Mouse (Mus musculus): ENCODE measurements around the gene Tmbim1. TPM values are rescaled to one million over a fixed set of nuclear protein-coding genes. Genes with fewer than 3 reads are reported as not detected.
"Not testable (repeated sequence)": the region's sequence is repeated elsewhere in the genome, so short reads cannot be mapped to it uniquely, and the experiment has no call there.

The Tmbim1 gene
- polyA plus RNA-seq, 1 experiment from 2014 or later: 29.2 TPM

- H3K4me1 ChIP-seq (ENCODE audit: control insufficient read depth, insufficient read depth, low read length); H3K4me3 ChIP-seq (ENCODE audit: low read depth, low read length); H3K36me3 ChIP-seq (ENCODE audit: control insufficient read depth, insufficient read depth, low read length); H3K27me3 ChIP-seq (ENCODE audit: control insufficient read depth, insufficient read depth, low read length); ATAC-seq (replicated peaks; ENCODE audit: insufficient number of reproducible peaks, low FRiP score, low TSS enrichment); H3K4me2 ChIP-seq; H3K27ac ChIP-seq (ENCODE audit: low read depth, low read length); H3K9me3 ChIP-seq (replicated peaks; ENCODE audit: control insufficient read depth, low read length); H3K9ac ChIP-seq (ENCODE audit: low read depth, low read length): not testable (repeated sequence)
- WGBS (ENCODE audit: insufficient replicate concordance): 89% methylated on average over 4 of the region's 4 CpGs
Observed at GRCm38 (mm10) chr1:74340992-74341391, 35.6 kb upstream of the Tmbim1 start.

- no peak overlapping the region for H3K9ac ChIP-seq (ENCODE audit: low read depth, low read length)
- H3K4me1 ChIP-seq (ENCODE audit: control insufficient read depth, insufficient read depth, low read length): peaks cover 6% of the 10 kb centered on the region
- no peaks in the 10 kb centered on the region for H3K36me3 ChIP-seq (ENCODE audit: control insufficient read depth, insufficient read depth, low read length)
- H3K27me3 ChIP-seq (ENCODE audit: control insufficient read depth, insufficient read depth, low read length): no peaks in the 10 kb centered on the region
- H3K9me3 ChIP-seq (replicated peaks; ENCODE audit: control insufficient read depth, low read length): no peaks in the 10 kb centered on the region
- ATAC-seq (replicated peaks; ENCODE audit: insufficient number of reproducible peaks, low FRiP score, low TSS enrichment): no peak
- 94% methylated on average over 6 of the region's 6 CpGs for WGBS (ENCODE audit: insufficient replicate concordance)
- no peak overlapping the region for H3K27ac ChIP-seq (ENCODE audit: low read depth, low read length)
- H3K4me2 ChIP-seq: no peak overlapping the region
- H3K4me3 ChIP-seq (ENCODE audit: low read depth, low read length): no peak overlapping the region
Observed at GRCm38 (mm10) chr1:74340361-74340764, 34.9 kb upstream of the Tmbim1 start.

GRCm38 (mm10) chr1:74339917-74340316 lies 34.5 kb upstream of the Tmbim1 start:
- no peaks in the 10 kb centered on the region for H3K27me3 ChIP-seq (ENCODE audit: control insufficient read depth, insufficient read depth, low read length)
- ATAC-seq (replicated peaks; ENCODE audit: insufficient number of reproducible peaks, low FRiP score, low TSS enrichment): no peak
- H3K4me2 ChIP-seq: no peak overlapping the region
- H3K4me1 ChIP-seq (ENCODE audit: control insufficient read depth, insufficient read depth, low read length): peaks cover 7% of the 10 kb centered on the region
- no peaks in the 10 kb centered on the region for H3K36me3 ChIP-seq (ENCODE audit: control insufficient read depth, insufficient read depth, low read length)
- H3K9ac ChIP-seq (ENCODE audit: low read depth, low read length): no peak overlapping the region
- no peak overlapping the region for H3K27ac ChIP-seq (ENCODE audit: low read depth, low read length)
- H3K9me3 ChIP-seq (replicated peaks; ENCODE audit: control insufficient read depth, low read length): no peaks in the 10 kb centered on the region
- WGBS (ENCODE audit: insufficient replicate concordance): 75% methylated on average over 9 of the region's 9 CpGs
- no peak overlapping the region for H3K4me3 ChIP-seq (ENCODE audit: low read depth, low read length)

GRCm38 (mm10) chr1:74338626-74339025 lies 33.2 kb upstream of the Tmbim1 start:
- no peaks in the 10 kb centered on the region for H3K36me3 ChIP-seq (ENCODE audit: control insufficient read depth, insufficient read depth, low read length)
- no peaks in the 10 kb centered on the region for H3K27me3 ChIP-seq (ENCODE audit: control insufficient read depth, insufficient read depth, low read length)
- no peak for ATAC-seq (replicated peaks; ENCODE audit: insufficient number of reproducible peaks, low FRiP score, low TSS enrichment)
- WGBS (ENCODE audit: insufficient replicate concordance): 81% methylated on average over 4 of the region's 4 CpGs
- H3K27ac ChIP-seq (ENCODE audit: low read depth, low read length): no peak overlapping the region
- no peak overlapping the region for H3K4me3 ChIP-seq (ENCODE audit: low read depth, low read length)
- no peaks in the 10 kb centered on the region for H3K9me3 ChIP-seq (replicated peaks; ENCODE audit: control insufficient read depth, low read length)
- H3K4me2 ChIP-seq: no peak overlapping the region
- H3K9ac ChIP-seq (ENCODE audit: low read depth, low read length): no peak overlapping the region
- peaks cover 7% of the 10 kb centered on the region for H3K4me1 ChIP-seq (ENCODE audit: control insufficient read depth, insufficient read depth, low read length)

GRCm38 (mm10) chr1:74338013-74338412 lies 32.6 kb upstream of the Tmbim1 start:
- peaks cover 13% of the 10 kb centered on the region for H3K4me1 ChIP-seq (ENCODE audit: control insufficient read depth, insufficient read depth, low read length)
- no peak overlapping the region for H3K9ac ChIP-seq (ENCODE audit: low read depth, low read length)
- WGBS (ENCODE audit: insufficient replicate concordance): 83% methylated on average over 5 of the region's 5 CpGs

GRCm38 (mm10) chr1:74337241-74337771 lies 31.9 kb upstream of the Tmbim1 start:
- Histone ChIP-seq H3K27me3 (ENCODE audit: control insufficient read depth, insufficient read depth, low read length) (no peaks in the 10 kb centered on the region), H3K4me1 (ENCODE audit: control insufficient read depth, insufficient read depth, low read length) (peaks cover 15% of the 10 kb centered on the region), H3K36me3 (ENCODE audit: control insufficient read depth, insufficient read depth, low read length) (no peaks in the 10 kb centered on the region), H3K9ac (ENCODE audit: low read depth, low read length) (no peak overlapping the region), H3K9me3 (replicated peaks; ENCODE audit: control insufficient read depth, low read length) (no peaks in the 10 kb centered on the region), H3K4me3 (ENCODE audit: low read depth, low read length) (no peak overlapping the region), H3K27ac (ENCODE audit: low read depth, low read length) (no peak overlapping the region), H3K4me2 (no peak overlapping the region)
- WGBS (ENCODE audit: insufficient replicate concordance): 64% methylated on average over 3 of the region's 3 CpGs
- no peak for ATAC-seq (replicated peaks; ENCODE audit: insufficient number of reproducible peaks, low FRiP score, low TSS enrichment)

More at GRCm38 (mm10) chr1:74338013-74338412, 32.6 kb upstream of the Tmbim1 start:
- Histone ChIP-seq H3K27me3 (ENCODE audit: control insufficient read depth, insufficient read depth, low read length) (no peaks in the 10 kb centered on the region), H3K9me3 (replicated peaks; ENCODE audit: control insufficient read depth, low read length) (no peaks in the 10 kb centered on the region), H3K27ac (ENCODE audit: low read depth, low read length) (no peak overlapping the region), H3K36me3 (ENCODE audit: control insufficient read depth, insufficient read depth, low read length) (no peaks in the 10 kb centered on the region), H3K4me2 (no peak overlapping the region), H3K4me3 (ENCODE audit: low read depth, low read length) (no peak overlapping the region)
- no peak for ATAC-seq (replicated peaks; ENCODE audit: insufficient number of reproducible peaks, low FRiP score, low TSS enrichment)

- Histone ChIP-seq H3K9ac (ENCODE audit: low read depth, low read length) (no peak overlapping the region), H3K27ac (ENCODE audit: low read depth, low read length) (no peak overlapping the region), H3K4me2 (no peak overlapping the region), H3K4me1 (ENCODE audit: control insufficient read depth, insufficient read depth, low read length) (peaks cover 27% of the 10 kb centered on the region), H3K36me3 (ENCODE audit: control insufficient read depth, insufficient read depth, low read length) (no peaks in the 10 kb centered on the region), H3K4me3 (ENCODE audit: low read depth, low read length) (no peak overlapping the region), H3K9me3 (replicated peaks; ENCODE audit: control insufficient read depth, low read length) (no peaks in the 10 kb centered on the region), H3K27me3 (ENCODE audit: control insufficient read depth, insufficient read depth, low read length) (no peaks in the 10 kb centered on the region)
- ATAC-seq (replicated peaks; ENCODE audit: insufficient number of reproducible peaks, low FRiP score, low TSS enrichment): no peak
- 68% methylated on average over 6 of the region's 6 CpGs for WGBS (ENCODE audit: insufficient replicate concordance)
Observed at GRCm38 (mm10) chr1:74335436-74336170, 30.2 kb upstream of the Tmbim1 start.

- no peak for ATAC-seq (replicated peaks; ENCODE audit: insufficient number of reproducible peaks, low FRiP score, low TSS enrichment)
- 58% methylated on average over 4 of the region's 4 CpGs for WGBS (ENCODE audit: insufficient replicate concordance)
- H3K27ac ChIP-seq (ENCODE audit: low read depth, low read length): no peak overlapping the region
- H3K27me3 ChIP-seq (ENCODE audit: control insufficient read depth, insufficient read depth, low read length): no peaks in the 10 kb centered on the region
- no peak overlapping the region for H3K4me2 ChIP-seq
- H3K9ac ChIP-seq (ENCODE audit: low read depth, low read length): no peak overlapping the region
- H3K4me1 ChIP-seq (ENCODE audit: control insufficient read depth, insufficient read depth, low read length): peaks cover 29% of the 10 kb centered on the region
- no peaks in the 10 kb centered on the region for H3K36me3 ChIP-seq (ENCODE audit: control insufficient read depth, insufficient read depth, low read length)
- H3K9me3 ChIP-seq (replicated peaks; ENCODE audit: control insufficient read depth, low read length): no peaks in the 10 kb centered on the region
- no peak overlapping the region for H3K4me3 ChIP-seq (ENCODE audit: low read depth, low read length)
Observed at GRCm38 (mm10) chr1:74335033-74335432, 29.6 kb upstream of the Tmbim1 start.

GRCm38 (mm10) chr1:74334607-74335006 lies 29.2 kb upstream of the Tmbim1 start:
- no peak overlapping the region for H3K4me3 ChIP-seq (ENCODE audit: low read depth, low read length)
- peaks cover 29% of the 10 kb centered on the region for H3K4me1 ChIP-seq (ENCODE audit: control insufficient read depth, insufficient read depth, low read length)
- H3K27me3 ChIP-seq (ENCODE audit: control insufficient read depth, insufficient read depth, low read length): no peaks in the 10 kb centered on the region
- no peak overlapping the region for H3K4me2 ChIP-seq
- no peak for ATAC-seq (replicated peaks; ENCODE audit: insufficient number of reproducible peaks, low FRiP score, low TSS enrichment)
- no peaks in the 10 kb centered on the region for H3K9me3 ChIP-seq (replicated peaks; ENCODE audit: control insufficient read depth, low read length)
- no peak overlapping the region for H3K9ac ChIP-seq (ENCODE audit: low read depth, low read length)
- 88% methylated on average over 3 of the region's 3 CpGs for WGBS (ENCODE audit: insufficient replicate concordance)
- H3K36me3 ChIP-seq (ENCODE audit: control insufficient read depth, insufficient read depth, low read length): no peaks in the 10 kb centered on the region
- no peak overlapping the region for H3K27ac ChIP-seq (ENCODE audit: low read depth, low read length)

All from heart, embryonic 11.5 days (tissue).